ENCODE assay signal across 7 mouse cellular contexts in genomic region chr13:107970422-107971142, GRCm38 (mm10).
DNase-seq lines count a peak whose midpoint lies in the region; ATAC-seq and TF ChIP-seq lines count a peak whose summit lies in the region.

No protein-coding gene starts in this region.

- no peaks in the 10 kb centered on the region; the same call in 1 of the 2 replicates for H3K27me3 ChIP-seq in embryonic facial prominence, embryonic 14.5 days (replicated peaks; ENCODE audit: control insufficient read depth, insufficient read depth, low read length)

- WGBS in embryonic facial prominence, embryonic 14.5 days = 53% methylated on average over 11 of the region's 11 CpGs

- H3K4me1 ChIP-seq in embryonic facial prominence, embryonic 14.5 days (ENCODE audit: control insufficient read depth, insufficient read depth, low read length) = peaks cover 21% of the 10 kb centered on the region

- peak; percentile 13 to 15 for DNase-seq in left cerebral cortex, postnatal 25 days (ENCODE audit: low spot score in 2 of 2)
- no peak for DNase-seq in left cerebral cortex, adult 2 months (ENCODE audit: extremely low spot score in 1 of 2, low spot score in 2 of 2)
- DNase-seq in Muller cell, postnatal 12 days (ENCODE audit: inconsistent ontology term) = peak; percentile 79
- peak; percentile 68 for DNase-seq in embryonic facial prominence, embryonic 14.5 days (ENCODE audit: low spot score)
- DNase-seq in left cerebral cortex, postnatal 4 days = peak; percentile 27
- no peak for DNase-seq in urinary bladder, adult 2 months (ENCODE audit: low spot score)
- no peak for DNase-seq in adrenal gland, adult 18-20 months (ENCODE audit: low spot score in 2 of 2)

- no peaks in the 10 kb centered on the region for H3K36me3 ChIP-seq in embryonic facial prominence, embryonic 14.5 days (ENCODE audit: control insufficient read depth, insufficient read depth, low read length)

- H3K27ac ChIP-seq in left cerebral cortex, adult 2 months = no peak overlapping the region
- no peak overlapping the region for H3K27ac ChIP-seq in embryonic facial prominence, embryonic 14.5 days (replicated peaks; ENCODE audit: low read depth, low read length)

- ATAC-seq in embryonic facial prominence, embryonic 14.5 days (ENCODE audit: low read depth) = peak; percentile 15; the same call in 1 of the 2 replicates

- H3K9ac ChIP-seq in embryonic facial prominence, embryonic 14.5 days (ENCODE audit: low read depth, low read length) = no peak overlapping the region

- TF ChIP-seq CTCF in left cerebral cortex, adult 2 months (IDR thresholded peaks at IDR 0.05) = no peak

- H3K9me3 ChIP-seq in embryonic facial prominence, embryonic 14.5 days (ENCODE audit: control insufficient read depth, low read length) = no peaks in the 10 kb centered on the region

- H3K4me3 ChIP-seq in left cerebral cortex, adult 2 months = no peak overlapping the region
- H3K4me3 ChIP-seq in embryonic facial prominence, embryonic 14.5 days (ENCODE audit: low read depth, low read length) = no peak overlapping the region

- intact Hi-C loops in left cerebral cortex, postnatal 25 days (cut with DNase I) = loop anchor here (5.0 kb wide), 1 partner anchor 78 kb away; no protein-coding TSS in a partner anchor
- intact Hi-C loops in left cerebral cortex, adult 2 months (cut with DNase I) = no loop called here
- intact Hi-C loops in left cerebral cortex, postnatal 4 days (cut with DNase I) = no loop called here

- peak overlapping the region; percentile 19; the same call in 1 of the 2 replicates for H3K4me2 ChIP-seq in embryonic facial prominence, embryonic 14.5 days (ENCODE audit: low read depth, low read length)

Comparison
In these comparisons a context has a peak if more than half of its experiments do, and no peak if none do; other contexts are left out.
1. DNase-seq: peak in left cerebral cortex, postnatal 25 days (2 of 2), Muller cell, postnatal 12 days (single experiment), embryonic facial prominence, embryonic 14.5 days (single experiment) and left cerebral cortex, postnatal 4 days (single experiment); none in left cerebral cortex, adult 2 months (0 of 2), urinary bladder, adult 2 months (single experiment) and adrenal gland, adult 18-20 months (0 of 2).